Mouse (Mus musculus) forebrain, embryonic 16.5 days (tissue): ENCODE measurements around the gene Btbd11. TPM values are rescaled to one million over a fixed set of nuclear protein-coding genes. Genes with fewer than 3 reads are reported as not detected.

Experiments
- ATAC-seq: fragments of 200-750 bp; cut with Nextera tagmentation; 2 replicates; pipeline ENCODE4 v1.8.0; 2017; ENCODE audit warnings: mild to moderate bottlenecking, moderate library complexity
- H3K27ac ChIP-seq: fragments of 300-500 bp; sonication (generic); 2 replicates; pipeline ENCODE4 v1.5.1; 2014; ENCODE audit warnings: low read length, control low read depth
- H3K27me3 ChIP-seq: fragments of 300-500 bp; sonication (generic); replicated peaks from 2 replicates; pipeline ENCODE4 v1.6.1; 2014; ENCODE audit warnings: low read length; ENCODE audit not compliant: control insufficient read depth, insufficient read depth
- H3K36me3 ChIP-seq: fragments of 300-500 bp; sonication (generic); 2 replicates; pipeline ENCODE4 v1.6.1; 2014; ENCODE audit not compliant: control insufficient read depth, insufficient read depth
- H3K4me1 ChIP-seq: fragments of 300-500 bp; sonication (generic); replicated peaks from 2 replicates; pipeline ENCODE4 v1.6.1; 2014; ENCODE audit warnings: low read length; ENCODE audit not compliant: control insufficient read depth, insufficient read depth
- H3K4me2 ChIP-seq: fragments of 300-500 bp; sonication (generic); 2 replicates; pipeline ENCODE4 v1.6.1; 2014; ENCODE audit warnings: mild to moderate bottlenecking, low read length, control low read depth
- H3K4me3 ChIP-seq: fragments of 300-500 bp; sonication (generic); replicated peaks from 2 replicates; pipeline ENCODE4 v1.5.1; 2014; ENCODE audit warnings: mild to moderate bottlenecking, low read length, control low read depth
- H3K9ac ChIP-seq: fragments of 300-500 bp; sonication (generic); replicated peaks from 2 replicates; pipeline ENCODE4 v1.6.1; 2014; ENCODE audit warnings: low read depth, low read length, control low read depth
- H3K9me3 ChIP-seq: fragments of 300-500 bp; sonication (generic); 2 replicates; pipeline ENCODE4 v1.6.1; 2016; ENCODE audit warnings: low read length; ENCODE audit not compliant: control insufficient read depth
- WGBS: fragments of 180-500 bp; shearing (Covaris S2); extraction: QIAGEN DNeasy Blood & Tissue Kit; methylation state at CpG from one replicate; pipeline ENCODE4 v1.1.7; 2014; 5-methylcytosine and 5-hydroxymethylcytosine counted together
- polyA plus RNA-seq: library from polyadenylated mRNA; unstranded; fragments of >200 nt; fragmentation: Nextera tagmentation; extraction: Ambion mirVana; gene quantifications from 2 replicates; pipeline ENCODE4 v1.2.1, GENCODE M21; 2015

Btbd11 gene
- polyA plus RNA-seq, 1 experiment from 2014 or later, result 11.1 TPM

DNA sequence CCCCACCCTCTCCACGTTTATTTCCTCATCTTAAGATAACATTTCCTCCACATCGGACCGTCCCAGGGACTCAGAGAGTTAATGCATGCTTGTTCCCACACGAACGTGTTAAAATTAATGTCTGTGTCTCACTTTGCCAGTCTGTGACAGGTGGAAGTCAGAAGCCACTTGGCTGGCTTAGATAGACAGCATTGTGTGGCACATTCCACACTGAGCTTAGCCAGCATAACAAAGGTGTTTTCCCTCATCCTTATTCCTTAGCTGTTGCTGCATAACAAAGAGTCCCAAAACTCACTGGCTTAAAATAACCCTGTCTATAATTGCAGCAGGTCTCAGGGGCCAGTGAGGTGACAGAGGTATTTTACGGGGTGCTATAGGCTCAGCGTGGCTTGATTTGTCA, 80.8 kb downstream of the Btbd11 start:
- Histone ChIP-seq H3K27ac (no peak overlapping the region), H3K4me2 (no peak overlapping the region), H3K36me3 (no peaks in the 10 kb centered on the region), H3K9ac (no peak overlapping the region), H3K4me1 (peaks cover 43% of the 10 kb centered on the region), H3K4me3 (no peak overlapping the region), H3K9me3 (no peaks in the 10 kb centered on the region), H3K27me3 (no peaks in the 10 kb centered on the region)
- WGBS, result 39% methylated on average over 7 of the region's 7 CpGs
- no peak for ATAC-seq

DNA sequence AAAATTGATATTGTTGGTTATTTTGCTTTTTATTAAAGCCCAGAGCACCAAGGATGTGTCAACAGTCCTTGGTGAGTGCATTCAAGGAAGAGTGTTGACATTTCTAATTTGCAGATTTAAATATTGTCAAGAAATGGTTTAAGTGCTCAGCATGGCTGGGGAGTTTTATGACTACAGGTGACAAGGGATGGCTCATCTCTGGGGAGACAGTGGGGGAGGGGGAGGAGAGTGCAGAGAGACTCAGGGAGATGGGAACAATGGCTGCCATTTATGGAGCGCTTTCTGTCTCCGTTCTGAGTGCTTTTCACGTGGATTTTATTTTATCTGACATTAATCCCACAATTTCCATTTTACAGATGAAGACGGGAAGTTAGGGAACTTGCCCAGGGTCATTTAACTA, 81.9 kb downstream of the Btbd11 start:
- WGBS, result 64% methylated on average over 4 of the region's 4 CpGs
- Histone ChIP-seq H3K4me2 (no peak overlapping the region), H3K4me3 (no peak overlapping the region), H3K9ac (no peak overlapping the region), H3K27me3 (no peaks in the 10 kb centered on the region), H3K36me3 (no peaks in the 10 kb centered on the region), H3K27ac (no peak overlapping the region), H3K9me3 (no peaks in the 10 kb centered on the region), H3K4me1 (peaks cover 48% of the 10 kb centered on the region)
- no peak for ATAC-seq

DNA sequence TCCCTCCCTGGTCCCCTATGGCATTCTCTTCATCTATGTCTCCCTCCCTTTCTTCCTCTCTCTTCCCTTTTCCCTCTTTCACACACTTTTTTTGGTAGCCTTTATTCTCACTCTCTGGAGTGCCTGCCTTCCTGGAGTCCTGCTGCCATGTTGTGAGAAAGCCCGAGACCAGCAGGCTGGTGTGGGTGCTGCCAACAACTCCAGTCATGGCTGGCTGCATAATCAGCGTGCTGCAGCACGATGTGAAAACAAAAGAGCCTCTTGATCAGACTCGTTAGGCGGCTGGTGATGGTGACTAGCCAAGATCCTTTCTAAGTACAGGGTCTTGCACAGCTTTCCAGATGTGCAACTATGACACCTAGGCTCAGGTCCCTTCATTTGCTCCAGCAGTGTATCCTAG, 82.7 kb downstream of the Btbd11 start:
- H3K27me3 ChIP-seq, result no peaks in the 10 kb centered on the region
- no peaks in the 10 kb centered on the region for H3K36me3 ChIP-seq
- H3K27ac ChIP-seq, result no peak overlapping the region
- ATAC-seq, result no peak
- no peak overlapping the region for H3K4me3 ChIP-seq
- H3K4me1 ChIP-seq, result peaks cover 48% of the 10 kb centered on the region
- no peak overlapping the region for H3K4me2 ChIP-seq
- WGBS, result 15% methylated on average over 5 of the region's 5 CpGs
- H3K9ac ChIP-seq, result no peak overlapping the region
- H3K9me3 ChIP-seq, result no peaks in the 10 kb centered on the region

DNA sequence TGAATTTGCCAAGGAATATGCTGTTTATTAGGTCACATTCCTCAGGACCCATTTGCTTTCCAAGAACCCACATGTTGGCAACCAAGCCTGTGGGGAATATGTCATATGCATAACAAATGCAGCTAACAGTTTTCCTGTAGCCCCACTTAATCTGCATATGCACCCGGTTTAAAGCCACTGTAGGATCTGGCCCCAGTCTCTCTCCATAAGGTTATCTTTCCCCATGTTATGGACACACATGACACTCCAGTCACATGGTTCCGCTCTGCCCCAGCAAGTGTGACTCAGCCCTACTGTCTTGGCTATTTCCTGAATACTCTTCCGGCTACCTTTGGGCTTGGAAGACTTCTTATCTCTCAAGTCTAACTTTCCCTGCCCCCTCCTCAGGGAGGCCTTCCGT, 86.7 kb downstream of the Btbd11 start:
- ATAC-seq, result peak; percentile 32; the same call in 1 of the 2 replicates
- H3K4me2 ChIP-seq, result no peak overlapping the region
- no peak overlapping the region for H3K9ac ChIP-seq
- WGBS, result 65% methylated on average over 4 of the region's 4 CpGs
- no peak overlapping the region for H3K4me3 ChIP-seq
- no peaks in the 10 kb centered on the region for H3K27me3 ChIP-seq
- H3K4me1 ChIP-seq, result peaks cover 37% of the 10 kb centered on the region
- H3K9me3 ChIP-seq, result no peaks in the 10 kb centered on the region
- no peak overlapping the region for H3K27ac ChIP-seq
- H3K36me3 ChIP-seq, result no peaks in the 10 kb centered on the region

- peak; percentile 80 for ATAC-seq
- WGBS, result 34% methylated on average over 3 of the region's 3 CpGs
- H3K27ac ChIP-seq, result peak overlapping the region; percentile 55
Observed at GRCm38 (mm10) chr10:85473871-85474270, 87.3 kb downstream of the Btbd11 start.

DNA sequence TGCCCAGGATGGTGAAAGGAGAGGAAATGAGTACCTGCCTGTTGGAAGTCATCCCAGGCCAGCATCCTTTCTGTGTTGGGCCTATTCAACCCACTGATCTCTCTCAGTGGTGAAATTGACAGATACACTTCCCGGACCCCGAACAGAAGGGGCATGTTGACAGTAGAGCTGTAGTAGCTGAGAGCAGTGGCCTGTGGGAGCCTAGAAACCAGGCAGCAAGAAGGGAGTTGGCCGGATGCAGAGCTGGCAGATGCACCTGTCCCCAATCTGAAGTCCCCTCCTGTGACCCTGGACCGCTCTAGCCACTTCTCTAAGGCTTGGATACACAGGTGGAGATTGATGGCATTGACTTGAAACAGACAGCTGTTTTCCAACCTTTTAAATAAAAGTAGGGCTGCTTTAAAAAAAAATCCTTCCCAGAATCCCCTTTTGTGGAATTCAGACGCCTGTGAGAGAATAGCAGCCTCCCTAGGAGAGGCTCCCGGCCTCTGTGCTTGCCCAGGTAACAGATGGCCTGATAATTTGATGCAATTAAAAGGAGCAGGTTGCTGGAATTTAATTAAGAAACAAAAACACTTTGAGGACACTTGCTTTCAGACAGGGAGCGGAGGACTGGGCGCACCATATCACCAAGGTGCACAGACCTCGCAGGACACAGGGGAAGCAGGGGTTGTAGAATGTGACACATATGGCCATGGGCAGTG, 89.2 kb downstream of the Btbd11 start:
- Histone ChIP-seq H3K4me2 (no peak overlapping the region), H3K27ac (peak overlapping the region; percentile 12; the same call in 1 of the 2 replicates), H3K27me3 (no peaks in the 10 kb centered on the region), H3K9ac (no peak overlapping the region), H3K36me3 (no peaks in the 10 kb centered on the region), H3K9me3 (no peaks in the 10 kb centered on the region), H3K4me1 (peaks cover 27% of the 10 kb centered on the region), H3K4me3 (no peak overlapping the region)
- WGBS, result 58% methylated on average over 9 of the region's 9 CpGs
- ATAC-seq, result peak; percentile 25; the same call in 1 of the 2 replicates

More at GRCm38 (mm10) chr10:85473871-85474270, 87.3 kb downstream of the Btbd11 start:
- H3K36me3 ChIP-seq, result no peaks in the 10 kb centered on the region
- no peak overlapping the region for H3K9ac ChIP-seq
- no peaks in the 10 kb centered on the region for H3K27me3 ChIP-seq
- no peak overlapping the region for H3K4me2 ChIP-seq
- peaks cover 35% of the 10 kb centered on the region for H3K4me1 ChIP-seq
- H3K4me3 ChIP-seq, result no peak overlapping the region
- no peaks in the 10 kb centered on the region for H3K9me3 ChIP-seq

DNA sequence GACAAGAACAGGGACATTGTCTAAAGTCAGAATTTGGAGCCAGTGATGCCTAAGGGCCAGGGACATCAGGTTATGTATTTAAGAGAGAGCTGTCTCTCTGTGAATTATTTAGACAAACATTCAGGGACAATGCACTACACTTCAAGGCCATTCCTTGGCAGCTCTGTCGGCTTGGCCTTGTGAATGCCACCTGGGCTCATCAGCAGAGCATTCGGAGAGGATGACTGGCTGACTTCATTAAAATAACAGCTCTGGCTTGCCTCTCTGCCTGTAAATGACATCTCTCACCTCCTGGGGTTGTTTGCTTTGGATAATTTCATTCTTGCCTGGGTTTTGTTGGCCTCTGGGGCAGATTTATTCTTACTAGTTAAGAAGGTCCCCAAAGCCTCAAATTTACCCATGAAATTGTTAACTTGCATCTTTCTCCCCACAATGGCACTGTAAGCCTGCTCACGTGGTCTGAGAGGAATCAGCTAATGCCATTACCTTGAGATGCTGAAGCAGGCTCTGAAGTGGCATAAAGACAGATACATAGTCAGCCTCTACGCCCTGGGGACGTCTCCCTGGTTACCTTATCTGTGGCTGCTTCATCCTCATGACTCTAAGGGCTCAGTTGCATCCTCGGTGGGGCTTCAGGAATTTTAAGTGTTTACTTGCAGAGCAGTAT, 93.5 kb downstream of the Btbd11 start:
- no peak for ATAC-seq

GRCm38 (mm10) chr10:85481106-85481505, 94.5 kb downstream of the Btbd11 start:
- no peak overlapping the region for H3K4me3 ChIP-seq
- H3K4me1 ChIP-seq, result peaks cover 19% of the 10 kb centered on the region
- H3K27me3 ChIP-seq, result no peaks in the 10 kb centered on the region
- no peak overlapping the region for H3K27ac ChIP-seq
- no peak overlapping the region for H3K4me2 ChIP-seq
- no peaks in the 10 kb centered on the region for H3K36me3 ChIP-seq
- no peaks in the 10 kb centered on the region for H3K9me3 ChIP-seq
- 40% methylated on average over 3 of the region's 3 CpGs for WGBS
- no peak overlapping the region for H3K9ac ChIP-seq
- no peak for ATAC-seq

More for the DNA sequence above, 93.5 kb downstream of the Btbd11 start:
- H3K9me3 ChIP-seq, result no peaks in the 10 kb centered on the region
- no peak overlapping the region for H3K9ac ChIP-seq
- peaks cover 24% of the 10 kb centered on the region for H3K4me1 ChIP-seq
- H3K4me2 ChIP-seq, result no peak overlapping the region
- H3K27ac ChIP-seq, result no peak overlapping the region
- H3K4me3 ChIP-seq, result no peak overlapping the region
- no peaks in the 10 kb centered on the region for H3K36me3 ChIP-seq
- WGBS, result 58% methylated on average over 6 of the region's 6 CpGs
- no peaks in the 10 kb centered on the region for H3K27me3 ChIP-seq

- peak; percentile 79 for ATAC-seq
- Histone ChIP-seq H3K27me3 (no peaks in the 10 kb centered on the region), H3K4me2 (no peak overlapping the region), H3K9ac (no peak overlapping the region), H3K9me3 (no peaks in the 10 kb centered on the region), H3K36me3 (no peaks in the 10 kb centered on the region), H3K4me3 (no peak overlapping the region), H3K4me1 (peaks cover 14% of the 10 kb centered on the region), H3K27ac (no peak overlapping the region)
- 20% methylated on average over 4 of the region's 4 CpGs for WGBS
Observed at GRCm38 (mm10) chr10:85482064-85482473, 95.5 kb downstream of the Btbd11 start.
